Mouse (Mus musculus) left cerebral cortex, postnatal 4 days (tissue): Measurements from ENCODE around the gene Gm8897. TPM values are rescaled to one million over a fixed set of nuclear protein-coding genes. Genes with fewer than 3 reads are reported as not detected.
"Not testable (repeated sequence)": the region's sequence is repeated elsewhere in the genome, so short reads cannot be mapped to it uniquely, and the experiment has no call there.

Source experiments
- DNase-seq: peaks from one replicate; pipeline ENCODE4 v3.0.0-alpha.2; 2022
- intact Hi-C: fragments of 180-260 bp; cut with DNase I; formaldehyde crosslinking; loops from one replicate; pipeline ENCODE4 v1.15.1; 2025
- total RNA-seq, 2 experiments: library from RNA; stranded (reverse); gene quantifications; 2 replicates each; pipeline ENCODE4 v1.2.3; 2021

The Gm8897 gene
- total RNA-seq = not detected

GRCm38 (mm10) chr5:11416118-11416517, at the start of gene Gm8897:
Gene Gm8897, plus strand, starts transcription at chr5:11416418.
- intact Hi-C loops, DNase-seq: not testable (repeated sequence)

DNA sequence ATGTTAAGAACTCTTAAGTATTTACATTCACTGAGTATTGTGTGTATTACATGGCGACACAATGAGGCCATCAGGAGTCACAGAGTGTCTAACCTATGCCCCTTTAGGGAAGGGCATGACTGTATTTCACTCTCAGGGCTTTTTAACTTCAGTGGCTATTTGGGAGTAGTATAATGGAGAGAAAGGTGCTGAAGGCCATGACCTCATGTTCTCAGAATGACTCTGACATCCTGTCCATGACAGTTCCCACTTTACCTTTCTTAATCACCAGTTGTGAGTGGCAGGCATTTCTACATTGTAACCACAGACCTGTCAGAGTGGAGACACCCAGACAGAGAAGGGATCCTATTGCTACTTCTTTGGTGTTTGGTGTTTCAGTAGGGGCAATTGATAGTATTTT, 473 bp downstream of the Gm8897 start:
- DNase-seq, intact Hi-C loops: not testable (repeated sequence)

Other genes starting within 250 kb of the Gm8897 start
- not detected for gene Gm5861, start 233.3 kb upstream of the Gm8897 start, total RNA-seq
- not detected for gene Gm8890, start 160.4 kb upstream of the Gm8897 start, total RNA-seq
- not detected for gene Speer1, start 74.9 kb upstream of the Gm8897 start, total RNA-seq
- gene Gm8906, start 86.3 kb downstream of the Gm8897 start, total RNA-seq = not detected
- gene Gm6460, start 178.5 kb downstream of the Gm8897 start, total RNA-seq = not detected